Mouse (Mus musculus): ENCODE data around the gene Gm16223. TPM values are rescaled to one million over a fixed set of nuclear protein-coding genes. Genes with fewer than 3 reads are reported as not detected.

The Gm16223 gene
- total and polyA plus RNA-seq, 3 experiments = not detected

DNA sequence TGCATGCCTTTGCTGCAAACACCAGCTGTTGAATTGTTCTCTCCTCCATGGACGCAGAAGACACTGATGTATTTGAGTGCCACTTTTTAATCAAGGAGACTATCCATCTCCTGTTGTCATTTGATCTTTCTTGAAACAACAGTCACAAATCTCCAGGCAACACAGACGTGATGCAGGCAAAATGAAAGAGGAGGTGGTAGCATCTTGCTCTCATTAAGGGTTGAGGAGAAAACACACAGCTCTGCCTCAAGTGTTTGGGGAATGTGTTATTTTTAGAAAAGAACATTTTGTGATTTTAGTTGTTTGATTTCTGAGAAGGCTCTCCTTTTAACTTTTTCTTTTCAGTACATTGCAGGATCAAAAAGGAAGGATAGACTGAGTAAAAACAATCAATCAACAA, 107.7 kb downstream of the Gm16223 start:
- TF ChIP-seq GATA1 (IDR thresholded peaks at IDR 0.05; ENCODE audit: low read depth, low read length) = no peak
- TF ChIP-seq MYB (IDR thresholded peaks at IDR 0.05; ENCODE audit: low read depth, low read length) = no peak
- no peak for TF ChIP-seq ZC3H11A (IDR thresholded peaks at IDR 0.05; ENCODE audit: low read depth, low read length)
- TF ChIP-seq MYC (IDR thresholded peaks at IDR 0.05; ENCODE audit: low read depth, low read length) = no peak
- TF ChIP-seq MAFK (IDR thresholded peaks at IDR 0.05; ENCODE audit: borderline replicate concordance, low read depth, low read length) = no peak
- no peak for TF ChIP-seq RCOR1 (IDR thresholded peaks at IDR 0.05; ENCODE audit: low read depth, low read length)
- TF ChIP-seq POLR2A (IDR thresholded peaks at IDR 0.05; ENCODE audit: control insufficient read depth in 1 of 2, insufficient read depth in 1 of 2, low read depth in 1 of 2, low read length in 2 of 2, poor library complexity in 1 of 2) = no peak
- TF ChIP-seq RAD21 (IDR thresholded peaks at IDR 0.05; ENCODE audit: low read depth, low read length) = no peak
- no peak for TF ChIP-seq BHLHE40 (IDR thresholded peaks at IDR 0.05; ENCODE audit: borderline replicate concordance, low read depth, low read length)
- no peak for TF ChIP-seq USF1 (IDR thresholded peaks at IDR 0.05; ENCODE audit: low read depth, low read length)
- TF ChIP-seq UBTF (IDR thresholded peaks at IDR 0.05; ENCODE audit: borderline replicate concordance, insufficient read depth, low read depth, low read length) = no peak
- no peak for TF ChIP-seq KAT2A (conservative IDR thresholded peaks at IDR 0.05; ENCODE audit: low read depth, low read length)
- no peak for TF ChIP-seq GABPA (IDR thresholded peaks at IDR 0.05; ENCODE audit: low read depth, low read length)
- no peaks in the 10 kb centered on the region for H3K4me1 ChIP-seq (ENCODE audit: control insufficient read depth in 1 of 2, insufficient read depth in 2 of 2, low read length in 2 of 2)
- no peaks in the 10 kb centered on the region for H3K79me2 ChIP-seq (ENCODE audit: control insufficient read depth, insufficient read depth, low read length, poor library complexity)
- no peak overlapping the region for H3K27ac ChIP-seq (ENCODE audit: control insufficient read depth, low read depth, low read length)
- DNase-seq (ENCODE audit: low read depth, low spot score) = no peak
- no peaks in the 10 kb centered on the region for H3K27me3 ChIP-seq (ENCODE audit: control insufficient read depth in 1 of 2, insufficient read depth in 2 of 2, low read length in 2 of 2)
- no peaks in the 10 kb centered on the region for H3K36me3 ChIP-seq (ENCODE audit: control insufficient read depth in 1 of 2, insufficient read depth in 2 of 2, low read length in 2 of 2)
- H3K9me3 ChIP-seq (replicated peaks; ENCODE audit: insufficient read depth, low read length) = no peaks in the 10 kb centered on the region
- no peak overlapping the region for H3K4me3 ChIP-seq (ENCODE audit: control insufficient read depth in 1 of 2, insufficient read depth in 1 of 2, low read depth in 2 of 2, low read length in 2 of 2)
- H3K9ac ChIP-seq (ENCODE audit: control insufficient read depth, low read depth, low read length, poor library complexity, severe bottlenecking) = no peak overlapping the region

DNA sequence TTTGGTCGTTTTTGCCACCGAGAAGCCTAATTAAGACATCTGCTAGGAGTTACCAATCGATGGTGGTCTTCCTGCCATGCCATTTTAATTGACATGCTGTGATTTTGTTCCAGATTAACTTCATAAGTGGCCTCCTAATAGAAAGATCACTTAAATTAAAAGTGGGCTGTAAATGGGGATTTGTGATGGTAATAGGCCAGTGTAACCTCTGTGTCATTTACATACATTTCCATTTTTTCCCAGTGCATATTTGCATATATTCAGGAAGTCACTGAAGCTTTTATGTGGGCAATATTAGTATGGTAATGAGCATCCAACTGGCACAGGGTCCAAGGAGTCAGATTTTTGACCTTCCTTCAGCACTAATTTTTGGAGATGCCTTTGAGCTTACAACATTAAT, 130.7 kb downstream of the Gm16223 start:
- Histone ChIP-seq H3K4me1 (ENCODE audit: control insufficient read depth in 1 of 2, insufficient read depth in 2 of 2, low read length in 2 of 2) (no peaks in the 10 kb centered on the region), H3K27ac (ENCODE audit: control insufficient read depth, low read depth, low read length) (no peak overlapping the region), H3K79me2 (ENCODE audit: control insufficient read depth, insufficient read depth, low read length, poor library complexity) (no peaks in the 10 kb centered on the region), H3K27me3 (ENCODE audit: control insufficient read depth in 1 of 2, insufficient read depth in 2 of 2, low read length in 2 of 2) (no peaks in the 10 kb centered on the region), H3K9me3 (replicated peaks; ENCODE audit: insufficient read depth, low read length) (no peaks in the 10 kb centered on the region), H3K9ac (ENCODE audit: control insufficient read depth, low read depth, low read length, poor library complexity, severe bottlenecking) (no peak overlapping the region), H3K4me3 (ENCODE audit: control insufficient read depth in 1 of 2, insufficient read depth in 1 of 2, low read depth in 2 of 2, low read length in 2 of 2) (no peak overlapping the region), H3K36me3 (ENCODE audit: control insufficient read depth in 1 of 2, insufficient read depth in 2 of 2, low read length in 2 of 2) (no peaks in the 10 kb centered on the region)
- DNase-seq (ENCODE audit: low read depth, low spot score) = no peak
- TF ChIP-seq MAZ (IDR thresholded peaks at IDR 0.05; ENCODE audit: low read depth, low read length) = no peak
- TF ChIP-seq USF2 (IDR thresholded peaks at IDR 0.05; ENCODE audit: borderline replicate concordance in 1 of 2, insufficient read depth in 1 of 2, low read depth in 1 of 2, low read length in 2 of 2) = no peak
- TF ChIP-seq POLR2AphosphoS2 (IDR thresholded peaks at IDR 0.05; ENCODE audit: low read length) = no peak
- no peak for TF ChIP-seq USF1 (IDR thresholded peaks at IDR 0.05; ENCODE audit: low read depth, low read length)
- TF ChIP-seq ZKSCAN1 (IDR thresholded peaks at IDR 0.05; ENCODE audit: low read depth, low read length) = no peak
- no peak for TF ChIP-seq ETS1 (IDR thresholded peaks at IDR 0.05; ENCODE audit: low read depth, low read length)
- no peak for TF ChIP-seq TBP (IDR thresholded peaks at IDR 0.05; ENCODE audit: low read depth, low read length)
- no peak for TF ChIP-seq RAD21 (IDR thresholded peaks at IDR 0.05; ENCODE audit: low read depth, low read length)
- no peak for TF ChIP-seq GABPA (IDR thresholded peaks at IDR 0.05; ENCODE audit: low read depth, low read length)
- no peak for TF ChIP-seq POLR2A (IDR thresholded peaks at IDR 0.05; ENCODE audit: control insufficient read depth in 1 of 2, insufficient read depth in 1 of 2, low read depth in 1 of 2, low read length in 2 of 2, poor library complexity in 1 of 2)
- TF ChIP-seq CHD1 (IDR thresholded peaks at IDR 0.05; ENCODE audit: low read depth, low read length) = no peak
- TF ChIP-seq SIN3A (IDR thresholded peaks at IDR 0.05; ENCODE audit: low read length) = no peak
- no peak for TF ChIP-seq ZNF384 (IDR thresholded peaks at IDR 0.05; ENCODE audit: low read depth, low read length)
- no peak for TF ChIP-seq E2F4 (IDR thresholded peaks at IDR 0.05; ENCODE audit: borderline replicate concordance, low read depth, low read length)
- TF ChIP-seq MYB (IDR thresholded peaks at IDR 0.05; ENCODE audit: low read depth, low read length) = no peak
- no peak for TF ChIP-seq NRF1 (IDR thresholded peaks at IDR 0.05; ENCODE audit: insufficient read depth, low read depth, low read length, poor library complexity, severe bottlenecking)
- TF ChIP-seq KAT2A (conservative IDR thresholded peaks at IDR 0.05; ENCODE audit: low read depth, low read length) = no peak
- TF ChIP-seq NELFE (IDR thresholded peaks at IDR 0.05; ENCODE audit: low read depth, low read length) = no peak
- TF ChIP-seq MAFK (IDR thresholded peaks at IDR 0.05; ENCODE audit: borderline replicate concordance, low read depth, low read length) = no peak
- no peak for TF ChIP-seq EP300 (IDR thresholded peaks at IDR 0.05; ENCODE audit: low read depth in 1 of 2, low read length in 2 of 2)

Measured in MEL (cell line).